Mouse (Mus musculus) lung, postnatal 0 days (tissue): Measurements from ENCODE around the gene Sf3a3. TPM values are rescaled to one million over a fixed set of nuclear protein-coding genes. Genes with fewer than 3 reads are reported as not detected.

Source experiments
- ATAC-seq: fragments of 200-750 bp; cut with Nextera tagmentation; 2 replicates; pipeline ENCODE4 v1.8.0; 2017; ENCODE audit warnings: moderate library complexity
- DNase-seq: peaks from one replicate; pipeline ENCODE4 v3.0.0-alpha.2; 2016; ENCODE audit warnings: low spot score
- H3K27ac ChIP-seq: fragments of 300-500 bp; sonication (generic); 2 replicates; pipeline ENCODE4 v1.5.1; 2014; ENCODE audit warnings: antibody characterized with exemption, mild to moderate bottlenecking, low read length, mixed read lengths
- H3K27me3 ChIP-seq: fragments of 300-500 bp; sonication (generic); replicated peaks from 2 replicates; pipeline ENCODE4 v1.6.1; 2014; ENCODE audit warnings: low read length, mixed read lengths; ENCODE audit not compliant: insufficient read depth
- H3K36me3 ChIP-seq: fragments of 300-500 bp; sonication (generic); 2 replicates; pipeline ENCODE4 v1.6.1; 2014; ENCODE audit warnings: low read length, mixed read lengths; ENCODE audit not compliant: insufficient read depth
- H3K4me1 ChIP-seq: fragments of 300-500 bp; sonication (generic); 2 replicates; pipeline ENCODE4 v1.6.1; 2014; ENCODE audit warnings: antibody characterized with exemption, low read depth, low read length, mixed read lengths; ENCODE audit not compliant: insufficient read depth
- H3K4me2 ChIP-seq: fragments of 300-500 bp; sonication (generic); replicated peaks from 2 replicates; pipeline ENCODE4 v1.6.1; 2014; ENCODE audit warnings: low read depth, mild to moderate bottlenecking, low read length, moderate library complexity, mixed read lengths
- H3K4me3 ChIP-seq: fragments of 300-500 bp; sonication (generic); 2 replicates; pipeline ENCODE4 v1.5.1; 2014; ENCODE audit warnings: low read depth, low read length
- H3K9ac ChIP-seq: fragments of 300-500 bp; sonication (generic); replicated peaks from 2 replicates; pipeline ENCODE4 v1.6.1; 2014; ENCODE audit warnings: low read depth, mild to moderate bottlenecking
- H3K9me3 ChIP-seq: fragments of 300-500 bp; sonication (generic); 2 replicates; pipeline ENCODE4 v1.6.1; 2016; ENCODE audit warnings: low read length, mixed read lengths
- CTCF ChIP-seq: IDR thresholded peaks from 2 replicates; pipeline ENCODE4 v1.5.1; 2016; ENCODE audit warnings: antibody characterized with exemption, mild to moderate bottlenecking
- EP300 ChIP-seq: IDR thresholded peaks from 2 replicates; pipeline ENCODE4 v1.6.1; 2016; ENCODE audit warnings: antibody characterized with exemption, mild to moderate bottlenecking, control low read depth
- WGBS: fragments of 180-500 bp; shearing (Covaris S2); extraction: QIAGEN DNeasy Blood & Tissue Kit; methylation state at CpG from one replicate; pipeline ENCODE4 v1.1.7; 2014; 5-methylcytosine and 5-hydroxymethylcytosine counted together
- microRNA counts: library from miRNA; unstranded; fragments of <30 nt; microRNA quantifications from one replicate; lab custom pipeline; 2015
- microRNA-seq: library from miRNA; unstranded; fragments of <30 nt; microRNA quantifications from one replicate; pipeline ENCODE4, GENCODE M21; 2016
- polyA plus RNA-seq: library from polyadenylated mRNA; unstranded; fragments of >200 nt; fragmentation: Nextera tagmentation; extraction: Ambion mirVana; gene quantifications from 2 replicates; pipeline ENCODE4 v1.2.1, GENCODE M21; 2015

Sf3a3 gene
- polyA plus RNA-seq, 1 experiment from 2014 or later = 49.1 TPM

- Histone ChIP-seq H3K9ac (no peak overlapping the region), H3K36me3 (no peaks in the 10 kb centered on the region), H3K4me3 (no peak overlapping the region), H3K4me1 (peaks cover 14% of the 10 kb centered on the region; the same call in 1 of the 2 replicates), H3K9me3 (no peaks in the 10 kb centered on the region), H3K4me2 (no peak overlapping the region), H3K27me3 (no peaks in the 10 kb centered on the region), H3K27ac (no peak overlapping the region)
- 73% methylated on average over 5 of the region's 5 CpGs for WGBS
- DNase-seq (peak; percentile 22), ATAC-seq (no peak)
- TF ChIP-seq CTCF = peak; percentile 24
- TF ChIP-seq EP300 = no peak
Measured at GRCm38 (mm10) chr4:124770624-124771023, 56.0 kb downstream of the Sf3a3 start.

- DNase-seq (peak; percentile 80), ATAC-seq (peak; percentile 95)
- TF ChIP-seq EP300 (peak; percentile 86; the same call in 1 of the 2 replicates), CTCF (no peak)
- H3K4me1 ChIP-seq = 0 out of 2 replicates have a peak, but pooled peaks cover 3% of the 10 kb centered on the region
- H3K4me3 ChIP-seq = no peak overlapping the region
- H3K36me3 ChIP-seq = no peaks in the 10 kb centered on the region
- H3K4me2 ChIP-seq = no peak overlapping the region
- 38% methylated on average over 4 of the region's 4 CpGs for WGBS
- no peaks in the 10 kb centered on the region for H3K27me3 ChIP-seq
- no peak overlapping the region for H3K9ac ChIP-seq
- H3K9me3 ChIP-seq = no peaks in the 10 kb centered on the region
- peak overlapping the region; percentile 69 for H3K27ac ChIP-seq
Measured at GRCm38 (mm10) chr4:124772125-124772524, 57.5 kb downstream of the Sf3a3 start.

- no peaks in the 10 kb centered on the region for H3K9me3 ChIP-seq
- H3K9ac ChIP-seq = no peak overlapping the region
- no peak for ATAC-seq
- H3K27ac ChIP-seq = no peak overlapping the region
- 0 out of 2 replicates have a peak, but pooled peaks cover 3% of the 10 kb centered on the region for H3K4me1 ChIP-seq
- no peak overlapping the region for H3K4me2 ChIP-seq
- 83% methylated on average over 1 of the region's 2 CpGs for WGBS
- no peak for DNase-seq
- no peaks in the 10 kb centered on the region for H3K27me3 ChIP-seq
- H3K36me3 ChIP-seq = no peaks in the 10 kb centered on the region; the same call in 1 of the 2 replicates
- H3K4me3 ChIP-seq = no peak overlapping the region
- TF ChIP-seq EP300 (no peak), CTCF (no peak)
Measured at GRCm38 (mm10) chr4:124773449-124773848, 58.9 kb downstream of the Sf3a3 start.

- peaks cover 1% of the 10 kb centered on the region; the same call in 1 of the 2 replicates for H3K36me3 ChIP-seq
- no peak overlapping the region for H3K4me3 ChIP-seq
- no peak overlapping the region for H3K4me2 ChIP-seq
- TF ChIP-seq EP300 (no peak), CTCF (no peak)
- no peaks in the 10 kb centered on the region for H3K27me3 ChIP-seq
- no peak overlapping the region for H3K9ac ChIP-seq
- no peaks in the 10 kb centered on the region for H3K9me3 ChIP-seq
- DNase-seq = no peak
- no peak for ATAC-seq
- no peak overlapping the region for H3K27ac ChIP-seq
- 81% methylated on average over 6 of the region's 6 CpGs for WGBS
- 0 out of 2 replicates have a peak, but pooled peaks cover 3% of the 10 kb centered on the region for H3K4me1 ChIP-seq
Measured at GRCm38 (mm10) chr4:124773995-124774394, 59.4 kb downstream of the Sf3a3 start.

- no peak for TF ChIP-seq CTCF
- TF ChIP-seq EP300 = no peak
- WGBS = 61% methylated on average over 2 of the region's 2 CpGs
- no peaks in the 10 kb centered on the region for H3K9me3 ChIP-seq
- H3K27me3 ChIP-seq = no peaks in the 10 kb centered on the region
- DNase-seq (no peak), ATAC-seq (no peak)
- 0 out of 2 replicates have a peak, but pooled peaks cover 3% of the 10 kb centered on the region for H3K4me1 ChIP-seq
- H3K4me2 ChIP-seq = no peak overlapping the region
- H3K4me3 ChIP-seq = no peak overlapping the region
- peaks cover 5% of the 10 kb centered on the region; the same call in 1 of the 2 replicates for H3K36me3 ChIP-seq
- no peak overlapping the region for H3K27ac ChIP-seq
- no peak overlapping the region for H3K9ac ChIP-seq
Measured at GRCm38 (mm10) chr4:124774429-124774828, 59.9 kb downstream of the Sf3a3 start.

GRCm38 (mm10) chr4:124781361-124781760 is 66.8 kb downstream of the Sf3a3 start:
- WGBS = 89% methylated on average over 7 of the region's 7 CpGs
- Histone ChIP-seq H3K27me3 (no peaks in the 10 kb centered on the region), H3K27ac (no peak overlapping the region), H3K4me2 (no peak overlapping the region), H3K4me3 (no peak overlapping the region), H3K36me3 (peaks cover 37% of the 10 kb centered on the region), H3K4me1 (no peaks in the 10 kb centered on the region), H3K9ac (no peak overlapping the region), H3K9me3 (no peaks in the 10 kb centered on the region)
- DNase-seq (no peak), ATAC-seq (no peak)
- TF ChIP-seq CTCF = no peak
- TF ChIP-seq EP300 = no peak

MicroRNA genes within 50 kb of the gene (microRNA counts, 519-probe panel; counts per million panel counts)
- not detected for microRNA mmu-miR-697 (lab: Ali Mortazavi, UCI)
- microRNA mmu-miR-698 (lab: Ali Mortazavi, UCI) = not detected

Small RNA genes lying within 50 kb of the gene (microRNA-seq; reads per million reads assigned to microRNA genes)
- gene Gm24721 (not detected), gene Mir697 (not detected), gene Mir698 (not detected)

Other genes starting within 250 kb of the Sf3a3 start
- gene 3100002H09Rik, start 104.0 kb upstream of the Sf3a3 start, polyA plus RNA-seq = not detected in 2 replicates
- gene Pou3f1, start 58.0 kb upstream of the Sf3a3 start, polyA plus RNA-seq = 0.10 and 0.14 TPM in 2 replicates
- 37.4 and 48.8 TPM in 2 replicates for gene Utp11, start 21.2 kb upstream of the Sf3a3 start, polyA plus RNA-seq
- 5.2 and 5.8 TPM in 2 replicates for gene Fhl3, start 14.1 kb upstream of the Sf3a3 start, polyA plus RNA-seq
- 59.6 and 62.9 TPM in 2 replicates for gene Inpp5b, start 27.1 kb downstream of the Sf3a3 start, polyA plus RNA-seq
- 9.3 and 10.8 TPM in 2 replicates for gene Mtf1, start 87.3 kb downstream of the Sf3a3 start, polyA plus RNA-seq
- gene Yrdc, start 135.9 kb downstream of the Sf3a3 start, polyA plus RNA-seq = 22.8 and 25.4 TPM in 2 replicates
- 65.4 and 68.7 TPM in 2 replicates for gene 1110065P20Rik, start 136.4 kb downstream of the Sf3a3 start, polyA plus RNA-seq
- gene Maneal, start 147.4 kb downstream of the Sf3a3 start, polyA plus RNA-seq = 0.08 and 0.13 TPM in 2 replicates
- gene Epha10, start 166.1 kb downstream of the Sf3a3 start, polyA plus RNA-seq = not detected in 2 replicates
- gene 9930104L06Rik, start 222.3 kb downstream of the Sf3a3 start, polyA plus RNA-seq = 7.3 and 8.3 TPM in 2 replicates
- 5.5 and 8.8 TPM in 2 replicates for gene Cdca8, start 224.5 kb downstream of the Sf3a3 start, polyA plus RNA-seq